Mouse (Mus musculus) left cerebral cortex, adult 11 months (tissue): ENCODE measurements around the gene Mta2.
A peak's percentile ranks its signal among the peaks of the same experiment; 100 is the strongest.
"Not testable (repeated sequence)": the region's sequence is repeated elsewhere in the genome, so short reads cannot be mapped to it uniquely, and the experiment has no call there.

ENCODE experiments used
- DNase-seq: peaks from one replicate; pipeline ENCODE4 v3.0.0; 2022; ENCODE audit warnings: low spot score

Mta2 gene

DNA sequence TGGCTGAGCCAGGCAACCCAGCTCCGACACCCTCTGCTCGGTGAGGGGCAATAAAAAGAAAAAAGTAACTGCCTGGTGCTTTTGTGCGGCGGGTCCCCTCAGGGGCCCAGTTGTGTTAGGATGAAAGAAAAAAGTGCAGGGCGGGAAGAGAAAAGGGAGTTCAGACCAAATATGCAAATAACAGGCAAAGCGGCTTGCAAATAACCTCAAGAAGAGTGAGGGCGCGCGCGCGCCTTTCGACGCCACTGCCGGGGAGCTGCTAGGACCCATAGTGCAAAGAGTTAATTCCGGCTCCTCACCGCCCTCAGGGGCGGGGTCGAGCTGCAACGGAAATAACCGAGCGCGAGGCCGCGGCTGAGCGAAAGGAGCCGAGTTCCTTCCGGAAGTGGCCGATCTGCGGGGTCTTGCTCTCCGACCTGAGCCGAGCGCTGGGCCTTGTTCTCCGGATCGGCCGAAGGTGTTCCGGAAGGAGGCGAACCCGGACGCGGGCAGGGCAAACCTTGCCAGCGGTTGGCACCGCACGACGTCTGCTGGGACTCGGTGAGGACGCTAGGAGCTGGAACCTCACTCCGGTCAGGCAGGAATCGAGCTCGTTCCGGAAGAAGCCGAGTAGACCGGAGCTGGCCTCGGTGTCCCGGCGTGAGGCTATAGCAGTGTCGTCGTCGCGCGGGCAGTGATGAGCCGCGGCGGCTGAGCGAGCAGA, at the start of gene Mta2:
Mta2 (plus strand) TSS at position 361 of the 703 bp plus-strand sequence.
- peak; percentile 88 for DNase-seq

DNA sequence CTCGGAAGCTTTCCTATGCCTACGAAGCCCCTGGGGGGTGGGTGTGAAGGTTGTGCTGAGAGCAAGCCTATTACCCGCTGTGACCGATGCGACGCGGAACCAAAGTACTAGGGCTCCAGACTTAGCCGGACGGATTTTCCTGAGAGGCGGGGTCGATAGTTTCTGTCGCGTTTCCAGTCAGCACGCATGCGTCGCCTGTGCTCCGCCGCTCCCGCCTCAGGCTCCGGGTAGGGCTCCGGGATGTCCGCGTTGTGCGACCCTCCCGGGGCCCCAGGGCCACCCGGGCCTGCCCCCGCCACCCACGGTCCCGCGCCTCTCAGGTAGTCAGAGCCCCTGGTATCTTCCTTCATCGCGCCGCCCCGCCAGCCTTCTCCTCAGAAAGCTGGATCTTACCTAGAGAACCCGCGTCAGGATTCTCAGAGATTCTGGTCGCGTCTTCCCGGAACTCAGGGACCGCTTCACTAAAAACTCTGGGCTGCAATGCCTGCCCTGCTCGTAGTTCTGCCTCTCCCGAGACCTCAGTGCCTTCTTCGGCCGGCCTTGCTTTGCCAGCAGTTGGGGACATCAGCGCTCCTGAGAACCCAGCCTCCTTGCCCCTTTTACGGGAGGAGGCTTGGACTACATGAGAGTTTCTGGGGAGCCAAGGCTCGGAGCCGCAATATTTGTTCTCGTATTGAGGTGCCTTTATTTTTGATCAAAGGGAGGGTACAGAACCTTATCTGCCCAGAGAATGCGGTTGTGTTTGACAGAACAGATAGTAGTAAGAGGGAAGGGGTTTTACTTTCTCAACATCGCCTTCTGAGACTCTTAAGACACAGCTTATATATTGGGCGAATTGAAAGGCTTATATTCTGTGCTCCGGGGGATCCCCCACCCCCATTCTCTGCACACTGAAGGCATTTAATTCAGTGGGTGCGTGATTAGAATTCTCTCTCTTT, 48.6 kb upstream of the Mta2 start, which contains the start of gene Ints5:
Ints5 (plus strand) TSS at position 177 of the 938 bp plus-strand sequence.
- DNase-seq, result peak; percentile 65

DNA sequence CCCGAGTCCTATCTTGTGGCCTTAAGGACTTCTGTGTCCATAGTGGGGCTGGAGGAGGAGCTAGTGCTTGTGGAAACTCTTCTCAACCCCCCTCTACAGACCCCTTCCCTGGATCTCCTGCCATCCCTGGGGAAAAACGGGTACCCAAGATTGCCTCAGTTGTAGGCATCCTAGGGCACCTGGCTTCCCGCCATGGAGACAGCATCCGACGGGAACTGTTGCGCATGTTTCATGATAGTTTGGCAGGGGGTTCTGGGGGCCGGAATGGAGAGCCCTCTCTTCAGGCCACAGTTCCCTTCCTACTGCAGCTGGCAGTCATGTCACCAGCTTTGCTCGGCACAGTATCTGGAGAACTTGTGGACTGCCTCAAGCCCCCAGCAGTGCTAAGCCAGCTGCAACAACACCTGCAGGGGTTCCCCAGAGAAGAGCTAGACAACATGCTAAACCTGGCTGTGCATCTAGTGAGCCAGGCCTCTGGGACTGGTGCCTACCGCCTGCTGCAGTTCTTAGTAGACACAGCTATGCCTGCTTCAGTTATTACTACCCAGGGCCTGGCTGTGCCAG, 46.2 kb upstream of the Mta2 start:
- no peak for DNase-seq

DNA sequence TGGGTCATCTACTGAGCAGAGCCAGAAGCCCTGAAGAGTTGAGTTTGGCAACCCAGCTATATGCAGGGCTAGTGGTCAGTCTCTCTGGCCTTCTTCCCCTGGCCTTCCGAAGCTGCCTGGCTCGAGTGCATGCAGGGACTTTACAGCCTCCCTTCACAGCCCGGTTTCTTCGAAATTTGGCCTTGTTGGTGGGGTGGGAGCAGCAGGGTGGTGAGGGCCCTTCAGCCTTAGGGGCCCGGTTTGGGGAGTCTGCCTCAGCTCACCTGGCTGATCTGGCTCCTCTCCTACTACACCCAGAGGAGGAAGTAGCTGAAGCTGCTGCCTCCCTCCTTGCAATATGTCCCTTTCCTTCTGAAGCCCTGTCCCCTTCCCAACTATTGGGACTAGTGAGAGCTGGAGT, 45.4 kb upstream of the Mta2 start:
- DNase-seq, result not testable (repeated sequence)

DNA sequence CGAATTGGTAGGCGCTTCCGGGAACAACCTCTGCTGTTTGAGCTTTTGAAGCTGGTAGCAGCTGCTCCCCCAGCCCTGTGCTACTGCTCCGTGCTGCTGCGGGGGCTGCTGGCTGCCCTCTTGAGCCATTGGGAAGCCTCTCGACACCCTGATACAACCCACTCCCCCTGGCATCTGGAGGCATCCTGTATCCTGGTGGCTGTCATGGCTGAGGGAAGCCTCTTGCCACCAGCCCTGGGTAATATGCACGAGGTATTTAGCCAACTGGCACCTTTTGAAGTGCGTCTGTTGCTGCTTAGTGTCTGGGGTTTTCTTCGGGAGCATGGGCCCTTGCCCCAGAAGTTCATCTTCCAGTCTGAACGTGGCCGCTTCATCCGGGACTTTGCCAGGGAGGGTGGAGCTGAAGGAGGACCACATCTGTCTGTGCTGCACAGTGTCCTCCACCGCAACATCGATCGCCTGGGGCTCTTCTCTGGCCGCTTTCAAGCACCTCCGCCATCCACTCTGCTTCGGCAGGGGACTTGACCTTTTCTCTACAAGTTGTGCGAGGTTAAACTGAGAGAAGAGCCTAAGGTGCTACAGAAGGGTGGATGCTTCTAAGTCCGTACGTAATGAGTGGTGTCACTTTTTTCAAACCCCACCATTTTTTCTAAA, 44.3 kb upstream of the Mta2 start:
- not testable (repeated sequence) for DNase-seq

DNA sequence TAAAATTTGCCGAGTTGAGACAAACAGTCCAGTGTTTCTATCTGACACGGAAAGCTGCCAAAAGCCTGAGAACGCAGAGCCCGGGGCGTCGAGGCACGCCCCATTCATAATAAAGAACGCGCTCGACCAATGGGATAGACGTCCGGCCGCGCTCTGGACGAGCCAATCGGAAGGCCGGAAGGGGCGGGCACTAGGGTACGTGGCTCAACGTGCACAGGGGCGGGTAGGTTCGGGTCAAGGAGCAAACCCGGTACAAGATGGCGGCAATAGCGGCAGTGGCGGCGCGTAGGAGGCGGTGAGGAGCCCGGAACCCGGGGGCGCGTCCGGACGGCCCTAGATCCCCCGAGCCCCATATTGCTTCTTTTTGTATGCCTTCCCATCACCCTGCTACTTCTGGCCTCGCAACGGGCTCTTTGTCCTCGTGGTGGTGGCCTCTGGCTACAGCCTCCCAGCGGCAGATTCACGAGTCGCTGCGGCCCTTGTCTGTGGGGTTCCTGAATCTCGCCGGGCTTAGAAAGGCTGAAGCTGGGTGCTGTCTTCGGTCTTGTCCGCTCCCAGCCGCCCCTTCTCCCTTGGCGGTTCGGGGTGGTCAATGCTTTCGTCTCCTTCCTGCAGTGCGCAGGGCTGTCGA, 43.7 kb upstream of the Mta2 start, which contains the start of gene Ganab:
Ganab (plus strand) TSS at position 207 of the 631 bp plus-strand sequence.
- DNase-seq, result peak; percentile 93

DNA sequence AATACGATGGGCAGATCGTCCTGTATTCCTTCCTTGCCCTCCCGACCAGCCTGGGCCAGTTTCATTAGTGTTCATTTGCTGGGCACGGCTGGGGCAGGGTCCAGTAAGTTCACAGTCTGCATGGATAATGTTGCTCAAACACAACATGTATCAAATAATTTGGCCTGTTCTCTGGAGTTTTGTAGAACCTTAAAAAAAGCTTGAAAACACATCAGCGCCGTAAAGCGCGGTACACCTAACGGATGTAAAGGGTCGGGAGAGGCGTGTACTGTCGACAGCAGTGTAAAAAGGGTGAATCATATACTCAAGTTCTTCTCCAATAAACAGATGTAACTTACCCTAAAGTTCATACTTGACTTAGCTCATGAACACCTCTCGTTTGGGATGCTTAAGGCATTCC, 43.1 kb upstream of the Mta2 start:
- DNase-seq, result no peak

DNA sequence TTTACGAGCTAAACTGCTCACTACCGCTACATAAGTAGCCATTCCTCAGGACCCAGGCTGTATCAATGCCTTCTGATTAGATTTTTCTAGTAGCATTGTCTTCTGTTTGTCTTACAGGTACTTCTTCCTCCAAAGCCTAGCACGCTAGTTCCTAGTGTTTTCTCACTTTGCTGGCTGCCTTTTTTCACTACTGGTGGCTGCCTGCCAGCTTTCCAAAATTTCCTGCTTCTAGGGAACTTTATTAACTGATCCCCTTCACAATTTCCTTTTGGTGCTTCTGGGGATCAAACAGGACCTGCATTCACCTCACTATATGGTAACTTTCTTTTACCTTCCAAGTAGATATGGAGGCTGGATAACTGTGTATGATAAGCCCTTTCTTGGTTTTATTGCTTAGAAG, 42.6 kb upstream of the Mta2 start:
- no peak for DNase-seq

DNA sequence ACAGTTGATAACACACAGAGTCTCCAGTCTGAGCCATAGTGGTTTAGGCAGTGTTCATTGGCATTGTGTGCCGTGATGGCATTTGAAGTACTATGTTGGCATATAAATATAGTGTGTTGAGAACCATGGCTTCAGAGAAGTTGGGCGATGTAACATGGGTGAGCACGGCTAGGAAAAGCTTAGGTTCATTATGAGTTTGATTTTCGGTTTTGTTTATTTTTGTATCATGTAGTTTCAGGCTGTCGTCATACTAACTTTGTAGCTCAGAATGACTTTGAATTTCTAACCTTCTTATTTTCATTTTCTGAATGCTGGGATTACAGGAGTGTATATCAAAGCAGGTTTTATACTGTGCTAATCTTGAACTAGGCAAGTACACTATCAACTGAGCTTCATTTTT, 38.3 kb upstream of the Mta2 start:
- DNase-seq, result no peak

DNA sequence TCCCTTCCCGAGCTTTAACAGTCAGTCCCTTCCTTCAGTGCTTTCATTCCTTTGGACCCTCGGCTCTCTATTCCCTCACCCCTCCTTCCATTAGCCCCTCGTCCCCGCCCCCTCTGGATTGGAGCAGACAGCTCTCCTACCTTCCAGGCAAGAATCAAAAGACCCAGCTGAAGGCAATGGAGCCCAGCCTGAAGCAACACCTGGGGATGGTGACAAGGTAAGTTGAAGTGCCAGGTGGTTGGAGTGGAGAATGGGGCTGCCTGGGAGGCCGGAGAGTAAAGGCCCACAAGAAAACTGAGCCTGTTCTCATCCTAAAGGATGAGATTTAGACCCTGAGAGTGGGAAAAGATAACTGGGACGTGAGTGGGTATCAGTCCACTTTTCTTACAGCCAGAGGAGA, 33.1 kb upstream of the Mta2 start:
- DNase-seq, result no peak

DNA sequence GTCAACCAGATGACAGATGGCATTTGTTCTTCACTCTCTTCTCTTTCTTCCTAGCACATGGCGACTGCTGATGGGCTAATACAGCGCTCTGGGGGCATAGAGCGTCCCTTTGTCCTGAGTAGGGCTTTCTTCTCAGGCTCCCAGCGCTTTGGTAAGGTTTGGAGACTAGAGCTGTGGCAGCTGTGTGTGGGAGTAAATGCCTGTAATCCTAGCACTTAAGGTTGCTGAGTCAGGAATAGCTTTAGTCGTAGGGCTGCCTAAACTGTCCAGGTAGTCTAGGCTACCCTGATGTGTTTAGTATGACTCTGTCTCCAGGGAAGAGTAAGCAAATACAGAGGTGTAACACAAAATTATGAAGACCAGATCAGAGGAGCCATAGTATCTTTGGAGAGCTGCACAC, 29.9 kb upstream of the Mta2 start:
- DNase-seq, result no peak

DNA sequence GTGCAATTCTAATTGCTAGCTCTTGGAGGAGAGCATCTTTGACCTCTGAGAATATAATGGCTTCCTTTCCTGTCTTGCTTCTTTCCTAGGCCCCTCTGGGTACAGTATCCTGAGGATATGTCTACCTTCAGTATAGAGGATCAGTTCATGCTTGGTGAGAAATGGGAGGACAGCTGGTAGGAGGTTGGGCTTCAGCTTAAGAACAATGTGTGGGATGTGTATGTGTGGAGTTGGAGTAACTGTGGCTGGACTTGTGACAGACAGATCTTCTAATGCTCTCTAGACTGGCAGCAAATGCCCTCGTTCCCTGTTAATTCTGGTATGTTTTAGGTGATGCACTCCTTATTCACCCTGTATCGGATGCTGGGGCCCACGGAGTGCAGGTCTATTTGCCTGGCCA, 27.5 kb upstream of the Mta2 start:
- no peak for DNase-seq

DNA sequence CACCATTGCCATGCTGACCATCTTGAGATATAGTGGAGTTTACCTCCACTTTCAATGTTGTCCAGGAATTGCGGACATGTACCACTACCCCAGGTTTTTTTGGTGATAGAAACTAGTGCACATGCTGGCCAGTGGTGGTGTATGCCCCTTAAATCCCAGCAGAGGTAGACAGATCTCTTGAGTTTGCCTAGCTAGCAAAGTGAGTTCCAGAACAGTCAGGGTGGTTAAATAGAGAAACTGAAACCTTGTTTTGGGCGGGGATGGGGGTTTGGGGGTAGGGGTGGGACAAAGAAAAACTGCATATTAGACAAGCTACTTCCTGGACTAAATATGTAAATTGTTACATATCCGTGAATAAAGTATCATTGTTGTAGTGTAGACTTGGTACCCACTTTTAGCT, 22.7 kb upstream of the Mta2 start:
- DNase-seq, result no peak

DNA sequence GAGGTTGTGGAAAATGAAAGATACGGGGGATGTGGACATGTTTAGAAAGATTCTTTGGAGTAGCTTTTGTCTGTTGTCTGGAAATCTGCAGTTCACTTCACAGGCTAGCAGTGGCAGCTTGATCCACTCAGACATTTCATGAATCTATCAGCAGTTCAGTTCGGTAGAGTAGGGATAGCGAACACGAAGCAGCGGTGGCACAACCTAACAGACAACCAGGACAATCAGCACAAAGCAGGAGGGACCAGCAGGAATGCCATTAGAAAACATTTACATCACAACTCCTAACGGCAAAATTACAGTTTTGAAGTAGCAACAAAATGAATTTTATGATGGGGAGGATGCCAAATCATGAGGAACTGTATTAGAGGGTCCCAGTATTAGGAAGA, 22.0 kb upstream of the Mta2 start:
- DNase-seq, result no peak

DNA sequence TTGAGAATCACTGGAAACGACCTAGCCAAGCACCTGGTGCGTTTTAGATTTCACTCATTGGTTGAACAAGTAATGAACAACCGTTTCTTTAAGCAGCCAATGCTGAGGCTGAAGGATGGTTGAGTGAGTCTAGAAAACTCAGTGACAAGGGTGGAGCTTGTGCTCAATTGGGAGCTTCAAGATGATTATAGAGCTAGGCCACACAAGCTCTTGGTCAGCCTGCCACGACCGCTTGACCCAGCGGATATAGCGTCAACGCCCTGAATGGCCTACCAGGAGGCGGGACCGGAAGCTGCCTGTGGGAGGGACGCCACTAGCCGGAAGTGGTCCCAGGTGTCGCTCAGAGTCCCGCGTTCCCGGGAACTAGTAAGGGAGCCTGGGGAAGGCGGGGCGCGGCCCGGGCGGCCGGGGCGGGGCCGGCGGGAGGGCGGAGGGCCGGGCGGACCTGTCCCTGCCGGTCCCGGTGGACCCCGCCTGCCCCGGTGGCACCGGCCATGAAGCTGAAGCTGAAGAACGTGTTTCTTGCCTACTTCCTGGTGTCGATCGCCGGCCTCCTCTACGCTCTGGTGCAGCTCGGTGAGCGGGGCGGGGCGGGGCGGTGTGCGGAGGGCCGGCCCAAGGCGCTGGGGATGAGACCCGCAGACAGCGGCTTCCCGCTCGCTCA, 21.5 kb upstream of the Mta2 start, which contains the start of gene B3gat3:
B3gat3 (plus strand) TSS at position 302 of the 664 bp plus-strand sequence.
- DNase-seq, result peak; percentile 87

DNA sequence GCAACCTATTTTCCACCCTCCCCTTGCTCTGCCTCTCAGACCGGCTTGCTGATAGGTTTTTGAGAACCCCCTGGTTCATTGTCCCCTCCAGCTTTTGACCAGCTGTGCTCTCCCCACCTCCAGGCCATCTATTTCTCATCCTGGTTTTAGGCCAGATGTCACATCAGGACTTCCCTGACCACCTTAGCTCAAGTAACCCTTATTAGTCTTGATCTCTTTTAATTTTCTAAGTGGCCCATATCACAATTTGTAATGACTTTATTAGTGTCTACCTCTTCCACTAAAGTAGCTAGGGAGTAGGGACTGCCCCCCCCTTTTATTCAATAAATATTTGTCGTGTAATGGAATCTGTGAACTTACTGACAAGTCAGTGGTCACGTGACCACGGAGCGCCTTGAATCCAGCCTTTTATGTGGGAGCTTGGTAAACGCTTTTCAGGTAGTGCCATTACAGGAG, 20.8 kb upstream of the Mta2 start:
- DNase-seq, result no peak

DNA sequence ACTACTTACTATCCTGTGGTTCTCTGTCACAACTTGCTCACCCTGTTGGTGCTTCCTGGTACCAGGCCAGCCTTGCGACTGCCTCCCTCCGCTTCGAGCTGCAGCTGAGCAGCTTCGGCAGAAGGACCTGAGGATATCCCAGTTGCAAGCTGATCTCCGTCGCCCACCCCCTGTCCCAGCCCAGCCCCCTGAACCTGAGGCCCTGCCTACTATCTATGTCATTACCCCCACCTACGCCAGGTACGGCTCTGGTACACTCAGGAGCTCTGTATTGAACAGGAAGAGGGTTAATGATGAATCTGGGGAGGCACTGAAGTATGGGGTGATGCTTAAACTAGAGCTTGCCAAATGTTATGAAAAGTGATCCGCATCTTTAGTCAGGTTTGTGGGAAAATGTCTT, 19.9 kb upstream of the Mta2 start:
- DNase-seq, result no peak

DNA sequence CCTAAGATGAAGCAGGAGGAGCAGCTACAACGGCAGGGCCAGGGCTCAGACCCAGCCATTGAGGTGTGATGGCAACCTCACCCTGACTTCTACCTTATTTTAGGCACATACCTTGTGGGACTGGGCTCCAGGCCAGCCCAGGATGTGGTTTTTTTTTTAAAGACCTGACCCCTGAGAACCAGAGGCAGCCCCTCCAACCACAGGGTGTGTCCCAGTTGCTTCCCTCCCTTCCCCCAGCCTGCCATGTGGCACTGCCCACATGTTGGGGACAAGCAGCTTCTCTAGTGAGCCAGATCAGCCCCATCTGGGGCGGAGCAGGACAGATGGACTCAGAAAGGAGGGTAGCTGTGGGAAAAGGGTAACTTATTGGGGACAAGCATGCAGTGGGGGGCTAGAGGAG, 14.9 kb upstream of the Mta2 start:
- DNase-seq, result no peak

DNA sequence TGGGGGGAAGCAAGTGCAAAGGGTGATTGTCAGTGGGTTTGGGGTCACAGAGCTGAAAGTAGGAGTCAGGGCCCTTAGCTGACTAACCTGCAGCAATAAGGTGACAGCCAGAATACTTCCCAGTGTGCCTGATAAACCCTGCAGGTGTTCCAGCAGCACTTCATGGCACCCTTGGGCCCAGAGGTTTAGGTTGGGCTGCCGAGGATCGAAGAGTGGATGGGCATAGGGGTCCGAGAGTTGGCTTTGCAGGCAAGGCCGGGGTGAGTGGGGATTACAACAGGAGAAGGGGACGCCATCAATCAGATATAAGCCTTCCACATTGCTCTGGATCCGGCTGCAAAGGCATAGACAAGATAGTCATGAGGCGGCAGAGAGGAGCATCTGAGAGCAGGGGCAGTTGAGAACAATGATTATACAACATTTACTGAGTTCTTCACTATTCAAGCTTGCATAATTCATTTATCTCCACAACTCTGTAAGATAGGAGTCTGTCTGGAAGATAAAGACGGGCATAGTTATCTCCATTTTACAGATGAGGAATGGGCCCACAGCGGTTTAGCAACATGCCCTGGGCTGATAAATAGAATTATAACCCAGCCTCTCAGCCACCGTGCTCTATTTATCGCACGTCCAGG, 13.7 kb upstream of the Mta2 start:
- no peak for DNase-seq

DNA sequence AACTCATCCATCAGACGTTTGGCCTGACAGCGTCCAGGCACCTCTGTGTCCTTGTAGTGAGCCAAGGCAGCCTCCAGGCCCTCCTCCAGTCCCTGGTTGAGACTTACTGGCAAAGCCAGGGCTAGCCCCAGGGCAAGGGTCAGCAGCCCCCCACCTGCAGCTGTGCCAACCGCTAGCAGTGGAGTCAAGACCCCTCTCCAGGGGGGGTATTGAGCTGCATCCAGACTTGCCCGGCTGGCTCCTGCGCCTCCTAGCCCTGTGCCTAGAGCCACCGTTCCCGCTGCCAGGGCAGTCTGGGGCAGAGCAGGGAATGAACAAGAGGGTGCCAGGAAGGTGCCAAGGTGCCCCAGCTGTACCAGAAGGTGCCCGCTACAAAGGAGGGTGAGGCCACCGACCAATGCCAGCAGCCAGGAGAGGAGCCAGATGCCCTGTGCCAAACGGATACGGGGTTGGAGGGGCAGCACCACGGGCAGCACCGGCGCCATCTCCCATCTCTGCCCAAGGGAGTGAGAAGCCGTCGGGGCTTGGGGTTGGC, 12.9 kb upstream of the Mta2 start:
- DNase-seq, result no peak
